Mouse (Mus musculus): ENCODE data around the gene Glo1. TPM values are rescaled to one million over a fixed set of nuclear protein-coding genes. Genes with fewer than 3 reads are reported as not detected.
"Not testable (repeated sequence)": the region's sequence is repeated elsewhere in the genome, so short reads cannot be mapped to it uniquely, and the experiment has no call there.

Gene Glo1
- polyA plus RNA-seq, 1 experiment from 2014 or later, result 224 TPM

DNA sequence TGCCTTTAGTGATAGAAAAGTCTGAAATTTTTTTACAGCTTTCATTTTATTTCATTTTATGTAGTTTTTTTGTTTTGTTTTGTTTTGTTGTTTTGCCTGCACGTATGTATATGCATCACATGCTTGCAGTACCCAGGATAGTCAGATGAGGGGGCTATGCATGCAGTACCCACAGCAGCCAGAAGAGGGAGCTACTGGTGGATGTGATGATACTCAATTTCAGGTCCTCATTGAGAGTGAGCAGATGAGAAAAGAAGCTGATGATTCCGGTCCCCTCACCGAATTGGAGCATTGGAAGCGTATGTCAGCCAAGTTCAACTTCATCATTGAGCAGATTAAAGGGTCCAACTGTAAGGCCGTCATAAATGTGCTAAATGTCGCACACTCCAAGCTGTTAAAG, 26.3 kb upstream of the Glo1 start:
- 91% methylated on average over 6 of the region's 6 CpGs for WGBS
- no peak for ATAC-seq (ENCODE audit: insufficient read depth, low FRiP score)

DNA sequence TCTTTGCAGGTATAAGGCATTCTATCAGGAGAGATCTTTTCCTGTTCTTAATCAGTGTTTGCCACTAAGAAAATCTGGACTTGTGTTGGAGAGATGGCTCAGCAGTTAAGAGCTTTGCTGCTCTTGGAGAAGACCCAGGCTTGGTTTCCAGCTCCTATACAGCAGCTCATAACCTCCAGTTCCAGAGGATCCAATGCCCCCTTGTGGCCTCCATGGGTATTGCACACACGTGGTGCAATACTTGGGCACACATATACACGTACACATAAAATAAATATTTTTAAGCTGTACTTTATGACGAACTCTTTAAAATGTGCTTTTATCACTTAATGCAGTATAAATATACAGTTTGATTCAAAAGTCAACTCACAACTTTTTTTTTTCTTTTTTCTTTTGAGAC, 22.1 kb upstream of the Glo1 start:
- H3K4me2 ChIP-seq (ENCODE audit: low read depth, low read length), result no peak overlapping the region
- WGBS, result 91% methylated on average over 3 of the region's 3 CpGs
- no peaks in the 10 kb centered on the region for H3K36me3 ChIP-seq (ENCODE audit: control insufficient read depth, insufficient read depth, low read length)
- H3K27me3 ChIP-seq (ENCODE audit: control insufficient read depth, insufficient read depth, low read length), result no peaks in the 10 kb centered on the region
- H3K4me1 ChIP-seq (ENCODE audit: control insufficient read depth, insufficient read depth, low read length), result no peaks in the 10 kb centered on the region
- no peak for ATAC-seq (ENCODE audit: insufficient read depth, low FRiP score)
- H3K4me3 ChIP-seq (replicated peaks; ENCODE audit: low read length), result no peak overlapping the region
- H3K27ac ChIP-seq (ENCODE audit: low read length), result no peak overlapping the region
- H3K9ac ChIP-seq (ENCODE audit: low read length), result no peak overlapping the region
- H3K9me3 ChIP-seq (replicated peaks; ENCODE audit: control insufficient read depth, low read length), result 0 out of 2 replicates have a peak, but pooled peaks cover 2% of the 10 kb centered on the region

More for the DNA sequence above, 26.3 kb upstream of the Glo1 start:
- no peak overlapping the region for H3K4me2 ChIP-seq (ENCODE audit: low read depth, low read length)
- 0 out of 2 replicates have a peak, but pooled peaks cover 2% of the 10 kb centered on the region for H3K9me3 ChIP-seq (replicated peaks; ENCODE audit: control insufficient read depth, low read length)
- H3K4me1 ChIP-seq (ENCODE audit: control insufficient read depth, insufficient read depth, low read length), result no peaks in the 10 kb centered on the region
- no peak overlapping the region for H3K4me3 ChIP-seq (replicated peaks; ENCODE audit: low read length)
- H3K9ac ChIP-seq (ENCODE audit: low read length), result no peak overlapping the region
- H3K36me3 ChIP-seq (ENCODE audit: control insufficient read depth, insufficient read depth, low read length), result no peaks in the 10 kb centered on the region
- H3K27ac ChIP-seq (ENCODE audit: low read length), result no peak overlapping the region
- no peaks in the 10 kb centered on the region for H3K27me3 ChIP-seq (ENCODE audit: control insufficient read depth, insufficient read depth, low read length)

DNA sequence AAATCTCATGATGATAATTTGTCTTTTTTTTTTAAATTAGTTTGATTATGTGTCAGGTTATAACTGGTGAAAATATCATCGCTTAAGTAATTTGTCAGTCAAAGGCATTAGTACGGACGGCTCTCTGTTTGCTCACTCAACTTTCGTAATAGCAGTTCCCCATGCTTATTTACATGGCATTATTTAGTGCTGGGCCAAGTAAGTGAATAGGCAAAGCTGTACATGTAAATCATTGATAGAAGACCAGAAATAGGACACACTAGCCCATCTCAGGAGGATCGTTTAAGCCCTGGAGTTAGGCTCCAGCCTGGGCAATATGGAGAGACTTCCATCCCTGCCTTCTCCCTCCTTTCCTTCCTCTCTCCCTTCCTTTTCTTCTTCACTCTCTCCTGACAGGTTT, 14.2 kb upstream of the Glo1 start:
- 80% methylated on average over 5 of the region's 5 CpGs for WGBS
- H3K27me3 ChIP-seq (ENCODE audit: control insufficient read depth, insufficient read depth, low read length), result no peaks in the 10 kb centered on the region
- no peak for ATAC-seq (ENCODE audit: insufficient read depth, low FRiP score)

GRCm38 (mm10) chr17:30638996-30639395, 12.3 kb upstream of the Glo1 start:
- H3K27ac ChIP-seq (ENCODE audit: low read length), result no peak overlapping the region
- no peaks in the 10 kb centered on the region for H3K4me1 ChIP-seq (ENCODE audit: control insufficient read depth, insufficient read depth, low read length)
- H3K9ac ChIP-seq (ENCODE audit: low read length), result no peak overlapping the region
- H3K27me3 ChIP-seq (ENCODE audit: control insufficient read depth, insufficient read depth, low read length), result no peaks in the 10 kb centered on the region
- no peak overlapping the region for H3K4me3 ChIP-seq (replicated peaks; ENCODE audit: low read length)
- no peaks in the 10 kb centered on the region for H3K36me3 ChIP-seq (ENCODE audit: control insufficient read depth, insufficient read depth, low read length)
- no peak overlapping the region for H3K4me2 ChIP-seq (ENCODE audit: low read depth, low read length)
- H3K9me3 ChIP-seq (replicated peaks; ENCODE audit: control insufficient read depth, low read length), result no peaks in the 10 kb centered on the region
- WGBS, result 62% methylated on average over 2 of the region's 2 CpGs
- no peak for ATAC-seq (ENCODE audit: insufficient read depth, low FRiP score)

More for the DNA sequence above, 14.2 kb upstream of the Glo1 start:
- Histone ChIP-seq H3K9me3 (replicated peaks; ENCODE audit: control insufficient read depth, low read length) (no peaks in the 10 kb centered on the region), H3K9ac (ENCODE audit: low read length) (no peak overlapping the region), H3K4me2 (ENCODE audit: low read depth, low read length) (no peak overlapping the region), H3K4me3 (replicated peaks; ENCODE audit: low read length) (no peak overlapping the region), H3K4me1 (ENCODE audit: control insufficient read depth, insufficient read depth, low read length) (no peaks in the 10 kb centered on the region), H3K27ac (ENCODE audit: low read length) (no peak overlapping the region), H3K36me3 (ENCODE audit: control insufficient read depth, insufficient read depth, low read length) (no peaks in the 10 kb centered on the region)

DNA sequence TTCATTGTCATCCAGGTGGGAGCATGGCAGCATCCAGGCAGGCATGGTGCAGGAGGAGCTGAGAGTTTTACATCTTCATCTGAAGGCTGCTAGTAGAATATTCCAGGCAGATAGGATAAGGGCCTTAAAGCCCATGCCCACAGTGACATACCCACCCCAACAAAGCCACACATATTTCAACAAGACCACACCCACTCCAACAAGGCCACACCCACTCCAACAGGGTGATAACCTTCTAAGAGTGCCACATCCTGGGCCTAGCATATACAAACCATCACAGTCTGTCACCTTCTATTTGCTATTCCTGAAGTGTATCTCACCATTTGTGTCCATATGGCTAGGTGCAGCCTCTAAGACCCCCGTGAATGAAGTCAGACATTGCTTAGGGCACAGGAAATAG, 11.0 kb upstream of the Glo1 start:
- no peaks in the 10 kb centered on the region for H3K9me3 ChIP-seq (replicated peaks; ENCODE audit: control insufficient read depth, low read length)
- no peaks in the 10 kb centered on the region for H3K36me3 ChIP-seq (ENCODE audit: control insufficient read depth, insufficient read depth, low read length)
- H3K4me3 ChIP-seq (replicated peaks; ENCODE audit: low read length), result no peak overlapping the region
- no peak overlapping the region for H3K27ac ChIP-seq (ENCODE audit: low read length)
- no peaks in the 10 kb centered on the region for H3K4me1 ChIP-seq (ENCODE audit: control insufficient read depth, insufficient read depth, low read length)
- WGBS, result 37% methylated on average over 1 of the region's 1 CpGs
- no peaks in the 10 kb centered on the region for H3K27me3 ChIP-seq (ENCODE audit: control insufficient read depth, insufficient read depth, low read length)
- no peak for ATAC-seq (ENCODE audit: insufficient read depth, low FRiP score)
- no peak overlapping the region for H3K9ac ChIP-seq (ENCODE audit: low read length)
- no peak overlapping the region for H3K4me2 ChIP-seq (ENCODE audit: low read depth, low read length)

DNA sequence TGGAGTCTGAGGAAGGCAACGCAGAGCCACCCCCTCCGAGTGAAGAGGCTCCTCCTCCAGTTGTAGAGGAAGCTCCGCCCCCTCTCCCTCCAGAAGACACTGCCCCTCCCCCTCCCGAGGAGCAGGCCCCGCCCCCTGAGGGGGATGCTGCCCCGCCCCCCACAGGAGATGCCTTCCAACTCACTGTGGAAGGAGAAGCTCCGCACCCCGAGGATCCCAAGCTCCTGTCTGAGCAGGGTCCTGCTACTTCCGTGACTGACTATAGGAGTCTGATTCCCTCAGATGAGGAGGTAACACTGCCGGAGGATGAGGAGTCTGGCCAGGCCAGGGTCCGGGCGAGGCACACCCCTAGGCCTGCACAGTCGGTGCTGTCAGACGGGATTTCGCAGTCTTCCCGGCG, 8.7 kb upstream of the Glo1 start:
- peak overlapping the region; percentile 37 for H3K4me3 ChIP-seq (replicated peaks; ENCODE audit: low read length)
- H3K36me3 ChIP-seq (ENCODE audit: control insufficient read depth, insufficient read depth, low read length), result no peaks in the 10 kb centered on the region

DNA sequence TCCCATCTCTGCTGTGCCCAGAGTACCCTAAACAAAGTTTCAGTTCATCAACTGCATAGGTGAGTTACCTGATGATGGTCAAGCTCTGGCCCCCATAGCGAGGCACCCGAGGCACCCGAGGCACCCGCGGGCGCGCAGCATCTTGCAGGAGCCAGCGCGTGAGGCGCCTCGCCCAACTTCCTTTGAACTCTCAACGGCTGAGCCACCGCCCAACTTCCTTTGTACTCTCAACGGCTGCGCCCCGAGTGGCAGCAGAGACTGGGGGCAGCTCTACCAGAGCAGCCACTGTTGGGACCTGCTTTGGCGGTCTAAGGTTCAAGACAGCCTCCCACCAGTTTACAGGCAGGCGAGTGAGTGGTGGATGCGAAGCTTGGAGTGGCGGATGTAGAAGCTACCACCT, 2.5 kb downstream of the Glo1 start, which contains the start of gene Dnah8:
Dnah8 (plus strand) TSS at position 223 of the 400 bp plus-strand sequence.
- H3K27ac ChIP-seq (ENCODE audit: low read length); H3K4me3 ChIP-seq (replicated peaks; ENCODE audit: low read length); ATAC-seq (ENCODE audit: insufficient read depth, low FRiP score); H3K9me3 ChIP-seq (replicated peaks; ENCODE audit: control insufficient read depth, low read length); H3K4me1 ChIP-seq (ENCODE audit: control insufficient read depth, insufficient read depth, low read length); H3K27me3 ChIP-seq (ENCODE audit: control insufficient read depth, insufficient read depth, low read length); H3K4me2 ChIP-seq (ENCODE audit: low read depth, low read length); H3K9ac ChIP-seq (ENCODE audit: low read length); H3K36me3 ChIP-seq (ENCODE audit: control insufficient read depth, insufficient read depth, low read length): not testable (repeated sequence)
- WGBS, result no CpG with 5 or more reads among the region's 20 CpGs

More for the DNA sequence above, 8.7 kb upstream of the Glo1 start:
- Histone ChIP-seq H3K4me1 (ENCODE audit: control insufficient read depth, insufficient read depth, low read length) (no peaks in the 10 kb centered on the region), H3K9me3 (replicated peaks; ENCODE audit: control insufficient read depth, low read length) (no peaks in the 10 kb centered on the region), H3K4me2 (ENCODE audit: low read depth, low read length) (peak overlapping the region; percentile 31; the same call in 1 of the 2 replicates), H3K27ac (ENCODE audit: low read length) (no peak overlapping the region), H3K9ac (ENCODE audit: low read length) (peak overlapping the region; percentile 17; the same call in 1 of the 2 replicates), H3K27me3 (ENCODE audit: control insufficient read depth, insufficient read depth, low read length) (no peaks in the 10 kb centered on the region)
- 0 out of 2 replicates have a peak, but pooled peaks have one; percentile 29 for ATAC-seq (ENCODE audit: insufficient read depth, low FRiP score)
- 21% methylated on average over 17 of the region's 17 CpGs for WGBS

DNA sequence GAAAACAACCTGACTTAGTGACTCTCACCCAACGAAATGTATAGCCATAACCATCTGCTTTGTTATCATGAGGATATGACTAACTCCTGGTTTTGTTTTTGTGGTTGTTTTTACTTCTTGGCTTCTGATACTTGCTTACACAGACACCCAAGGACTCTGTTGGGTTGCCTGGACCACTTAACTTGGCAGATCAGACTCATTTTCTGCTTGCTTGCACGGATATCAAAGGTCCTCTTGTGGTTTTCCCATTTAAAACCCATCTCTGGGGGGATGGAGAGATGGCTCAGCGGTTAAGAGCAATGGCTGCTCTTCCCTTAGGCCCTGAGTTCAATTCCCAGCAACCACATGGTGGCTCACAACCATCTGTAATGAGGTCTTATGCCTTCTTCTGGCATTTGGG, 3.5 kb downstream of the Glo1 start:
- H3K27me3 ChIP-seq (ENCODE audit: control insufficient read depth, insufficient read depth, low read length), result no peaks in the 10 kb centered on the region
- WGBS, result 89% methylated on average over 3 of the region's 3 CpGs
- H3K4me2 ChIP-seq (ENCODE audit: low read depth, low read length), result no peak overlapping the region
- ATAC-seq (ENCODE audit: insufficient read depth, low FRiP score), result no peak
- H3K9ac ChIP-seq (ENCODE audit: low read length), result no peak overlapping the region
- no peak overlapping the region for H3K4me3 ChIP-seq (replicated peaks; ENCODE audit: low read length)
- no peaks in the 10 kb centered on the region for H3K4me1 ChIP-seq (ENCODE audit: control insufficient read depth, insufficient read depth, low read length)
- no peaks in the 10 kb centered on the region for H3K36me3 ChIP-seq (ENCODE audit: control insufficient read depth, insufficient read depth, low read length)
- no peak overlapping the region for H3K27ac ChIP-seq (ENCODE audit: low read length)
- H3K9me3 ChIP-seq (replicated peaks; ENCODE audit: control insufficient read depth, low read length), result no peaks in the 10 kb centered on the region

DNA sequence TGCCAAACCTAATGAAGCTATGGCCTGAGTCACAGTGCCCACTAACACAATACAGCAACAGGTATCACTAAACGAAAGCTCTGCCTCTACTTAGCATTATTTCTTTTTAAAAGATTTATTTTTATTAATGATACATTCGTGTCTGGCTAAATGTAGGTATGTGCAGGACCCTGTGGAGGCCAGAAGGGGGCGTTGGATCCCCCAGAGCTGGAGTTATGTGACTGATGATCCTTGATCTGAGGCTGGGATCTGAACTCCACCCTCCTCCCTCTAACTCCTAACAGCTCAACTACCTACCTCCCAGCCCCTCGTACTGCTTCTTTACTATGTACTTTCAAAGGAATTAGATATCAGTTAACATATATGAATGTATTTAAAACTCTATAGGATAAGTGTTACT, 5.2 kb downstream of the Glo1 start:
- ATAC-seq (ENCODE audit: insufficient read depth, low FRiP score), result no peak
- no peaks in the 10 kb centered on the region for H3K36me3 ChIP-seq (ENCODE audit: control insufficient read depth, insufficient read depth, low read length)
- WGBS, result 70% methylated on average over 4 of the region's 4 CpGs

DNA sequence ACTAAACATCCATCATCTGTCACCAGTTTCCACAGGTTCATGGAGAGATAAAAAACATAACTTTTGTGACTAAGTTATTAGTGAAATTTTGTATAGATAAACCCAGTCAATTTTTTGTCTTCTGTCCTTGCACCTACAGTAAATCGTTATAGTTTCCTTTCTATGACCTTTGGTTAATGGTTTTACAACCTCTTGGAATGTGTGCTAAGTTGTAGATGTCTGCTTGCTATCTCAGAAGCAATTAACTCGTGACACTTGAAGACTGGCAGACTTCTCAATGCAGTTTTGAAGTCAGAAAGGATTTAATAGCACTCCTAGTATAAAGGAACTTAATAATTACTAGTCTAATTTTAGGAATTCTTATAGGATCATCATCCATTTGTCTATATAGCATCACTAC, 6.1 kb downstream of the Glo1 start:
- H3K4me2 ChIP-seq (ENCODE audit: low read depth, low read length), result no peak overlapping the region
- no peak for ATAC-seq (ENCODE audit: insufficient read depth, low FRiP score)
- WGBS, result 41% methylated on average over 2 of the region's 2 CpGs

More for the DNA sequence above, 5.2 kb downstream of the Glo1 start:
- no peaks in the 10 kb centered on the region for H3K9me3 ChIP-seq (replicated peaks; ENCODE audit: control insufficient read depth, low read length)
- H3K27ac ChIP-seq (ENCODE audit: low read length), result no peak overlapping the region
- H3K4me1 ChIP-seq (ENCODE audit: control insufficient read depth, insufficient read depth, low read length), result no peaks in the 10 kb centered on the region
- no peak overlapping the region for H3K9ac ChIP-seq (ENCODE audit: low read length)
- H3K4me2 ChIP-seq (ENCODE audit: low read depth, low read length), result no peak overlapping the region
- no peak overlapping the region for H3K4me3 ChIP-seq (replicated peaks; ENCODE audit: low read length)
- no peaks in the 10 kb centered on the region for H3K27me3 ChIP-seq (ENCODE audit: control insufficient read depth, insufficient read depth, low read length)

More for the DNA sequence above, 6.1 kb downstream of the Glo1 start:
- Histone ChIP-seq H3K4me3 (replicated peaks; ENCODE audit: low read length) (no peak overlapping the region), H3K9ac (ENCODE audit: low read length) (no peak overlapping the region), H3K27ac (ENCODE audit: low read length) (no peak overlapping the region), H3K36me3 (ENCODE audit: control insufficient read depth, insufficient read depth, low read length) (no peaks in the 10 kb centered on the region), H3K27me3 (ENCODE audit: control insufficient read depth, insufficient read depth, low read length) (no peaks in the 10 kb centered on the region), H3K9me3 (replicated peaks; ENCODE audit: control insufficient read depth, low read length) (no peaks in the 10 kb centered on the region), H3K4me1 (ENCODE audit: control insufficient read depth, insufficient read depth, low read length) (no peaks in the 10 kb centered on the region)

Measured in stomach, embryonic 16.5 days (tissue).